Comparison of ENCODE assay signal across 8 mouse cellular contexts in genomic region chr4:128729709-128730037, GRCm38 (mm10). TPM values are rescaled to one million over a fixed set of nuclear protein-coding genes. Genes with fewer than 3 reads are reported as not detected.
DNase-seq lines count a peak whose midpoint lies in the region; ATAC-seq lines count a peak whose summit lies in the region.

No protein-coding gene starts in this region.

- peak; percentile 43 for DNase-seq in adrenal gland, postnatal 10 days
- DNase-seq in adrenal gland, adult 18-20 months (ENCODE audit: low spot score in 2 of 2): no peak
- no peak for DNase-seq in embryonic facial prominence, embryonic 14.5 days (ENCODE audit: low spot score)
- no peak for DNase-seq in layer of hippocampus, postnatal 10 days (ENCODE audit: low spot score in 2 of 2)
- no peak for DNase-seq in spleen, adult 18-20 months

- no peaks in the 10 kb centered on the region for H3K9me3 ChIP-seq in embryonic facial prominence, embryonic 14.5 days (ENCODE audit: control insufficient read depth, low read length)
- H3K9me3 ChIP-seq in hindbrain, embryonic 15.5 days: no peaks in the 10 kb centered on the region
- no peaks in the 10 kb centered on the region for H3K9me3 ChIP-seq in liver, embryonic 16.5 days (replicated peaks; ENCODE audit: control insufficient read depth, low read length)
- H3K9me3 ChIP-seq in neural tube, embryonic 15.5 days (replicated peaks): no peaks in the 10 kb centered on the region

- peaks cover 5% of the 10 kb centered on the region; the same call in 1 of the 2 replicates for H3K36me3 ChIP-seq in embryonic facial prominence, embryonic 14.5 days (ENCODE audit: control insufficient read depth, insufficient read depth, low read length)
- H3K36me3 ChIP-seq in hindbrain, embryonic 15.5 days: peaks cover 5% of the 10 kb centered on the region; the same call in 1 of the 2 replicates
- H3K36me3 ChIP-seq in liver, embryonic 16.5 days (ENCODE audit: control insufficient read depth, insufficient read depth): 0 out of 2 replicates have a peak, but pooled peaks cover 3% of the 10 kb centered on the region
- 0 out of 2 replicates have a peak, but pooled peaks cover 2% of the 10 kb centered on the region for H3K36me3 ChIP-seq in neural tube, embryonic 15.5 days

- H3K27me3 ChIP-seq in embryonic facial prominence, embryonic 14.5 days (replicated peaks; ENCODE audit: control insufficient read depth, insufficient read depth, low read length): no peaks in the 10 kb centered on the region
- no peaks in the 10 kb centered on the region for H3K27me3 ChIP-seq in hindbrain, embryonic 15.5 days
- no peaks in the 10 kb centered on the region for H3K27me3 ChIP-seq in liver, embryonic 16.5 days (ENCODE audit: control insufficient read depth, insufficient read depth, low read depth, low read length)
- no peaks in the 10 kb centered on the region for H3K27me3 ChIP-seq in neural tube, embryonic 15.5 days (replicated peaks)

- peak overlapping the region; percentile 69; the same call in 1 of the 2 replicates for H3K27ac ChIP-seq in embryonic facial prominence, embryonic 14.5 days (replicated peaks; ENCODE audit: low read depth, low read length)
- peak overlapping the region; percentile 96 for H3K27ac ChIP-seq in hindbrain, embryonic 15.5 days (replicated peaks)
- peak overlapping the region; percentile 23; the same call in 1 of the 2 replicates for H3K27ac ChIP-seq in liver, embryonic 16.5 days (ENCODE audit: low read length)
- peak overlapping the region; percentile 94 for H3K27ac ChIP-seq in neural tube, embryonic 15.5 days (replicated peaks)

- peak overlapping the region; percentile 84 for H3K4me2 ChIP-seq in embryonic facial prominence, embryonic 14.5 days (ENCODE audit: low read depth, low read length)
- H3K4me2 ChIP-seq in hindbrain, embryonic 15.5 days: peak overlapping the region; percentile 87
- peak overlapping the region; percentile 92 for H3K4me2 ChIP-seq in liver, embryonic 16.5 days (ENCODE audit: low read depth, low read length)
- H3K4me2 ChIP-seq in neural tube, embryonic 15.5 days: peak overlapping the region; percentile 88

- no peak for ATAC-seq in embryonic facial prominence, embryonic 14.5 days (ENCODE audit: low read depth)
- no peak for ATAC-seq in hindbrain, embryonic 15.5 days (ENCODE audit: low FRiP score, low read depth)
- ATAC-seq in liver, embryonic 16.5 days (ENCODE audit: low read depth): no peak
- ATAC-seq in neural tube, embryonic 15.5 days (ENCODE audit: low FRiP score): no peak

- peak overlapping the region; percentile 68 for H3K4me3 ChIP-seq in embryonic facial prominence, embryonic 14.5 days (ENCODE audit: low read depth, low read length)
- H3K4me3 ChIP-seq in hindbrain, embryonic 15.5 days: peak overlapping the region; percentile 94
- peak overlapping the region; percentile 87 for H3K4me3 ChIP-seq in liver, embryonic 16.5 days (ENCODE audit: low read depth, low read length)
- peak overlapping the region; percentile 93 for H3K4me3 ChIP-seq in neural tube, embryonic 15.5 days (replicated peaks)

- peak overlapping the region; percentile 89 for H3K9ac ChIP-seq in embryonic facial prominence, embryonic 14.5 days (ENCODE audit: low read depth, low read length)
- H3K9ac ChIP-seq in hindbrain, embryonic 15.5 days: peak overlapping the region; percentile 99; the same call in 1 of the 2 replicates
- H3K9ac ChIP-seq in liver, embryonic 16.5 days (ENCODE audit: low read depth, low read length): peak overlapping the region; percentile 92
- H3K9ac ChIP-seq in neural tube, embryonic 15.5 days (replicated peaks): peak overlapping the region; percentile 100

- WGBS in embryonic facial prominence, embryonic 14.5 days: 6% methylated on average over 5 of the region's 5 CpGs
- 7% methylated on average over 5 of the region's 5 CpGs for WGBS in hindbrain, embryonic 15.5 days
- WGBS in liver, embryonic 16.5 days (ENCODE audit: insufficient replicate concordance): 28% methylated on average over 5 of the region's 5 CpGs
- WGBS in neural tube, embryonic 15.5 days: 13% methylated on average over 5 of the region's 5 CpGs

- peaks cover 43% of the 10 kb centered on the region for H3K4me1 ChIP-seq in embryonic facial prominence, embryonic 14.5 days (ENCODE audit: control insufficient read depth, insufficient read depth, low read length)
- H3K4me1 ChIP-seq in hindbrain, embryonic 15.5 days (replicated peaks): peaks cover 70% of the 10 kb centered on the region
- H3K4me1 ChIP-seq in liver, embryonic 16.5 days (ENCODE audit: control insufficient read depth, low read depth, low read length): peaks cover 46% of the 10 kb centered on the region
- peaks cover 80% of the 10 kb centered on the region for H3K4me1 ChIP-seq in neural tube, embryonic 15.5 days

RNA-seq across cellular contexts. Expression of gene A3galt2, which starts 25.5 kb away (rescaled TPM):
- under 1 TPM; 0.12 TPM for total RNA-seq in adrenal gland, postnatal 10 days (2021)
- under 1 TPM; 0.17 to 0.42 TPM for total RNA-seq in adrenal gland, adult 18-20 months (2021)
- polyA plus RNA-seq in embryonic facial prominence, embryonic 14.5 days (2014; fragmentation: Nextera tagmentation; extraction: Ambion mirVana): 0.13 TPM in 2 replicates
- 0.18 and 0.24 TPM in 2 replicates for polyA plus RNA-seq in hindbrain, embryonic 15.5 days (2015; fragmentation: Nextera tagmentation; extraction: Ambion mirVana)
- polyA plus RNA-seq in liver, embryonic 16.5 days (2015; fragmentation: Nextera tagmentation; extraction: Ambion mirVana): 0.02 TPM in 1 of 2 replicates, not detected in the other
- polyA plus RNA-seq in neural tube, embryonic 15.5 days (2015; fragmentation: Nextera tagmentation; extraction: Ambion mirVana): 0.34 and 0.41 TPM in 2 replicates
- under 1 TPM; 0.45 to 0.64 TPM for total RNA-seq in layer of hippocampus, postnatal 10 days (2021)

Comparison
In these comparisons a context has a peak if more than half of its experiments do, and no peak if none do; other contexts are left out.
1. H3K27ac ChIP-seq: peak in every context shown above with its lines; median percentile 96 in hindbrain, embryonic 15.5 days; 94 in neural tube, embryonic 15.5 days; 69 in embryonic facial prominence, embryonic 14.5 days; 23 in liver, embryonic 16.5 days.